Mouse (Mus musculus): ENCODE measurements around the gene Ppp1r36. TPM values are rescaled to one million over a fixed set of nuclear protein-coding genes. Genes with fewer than 3 reads are reported as not detected.
A peak's percentile ranks its signal among the peaks of the same experiment; 100 is the strongest.

Gene Ppp1r36
- polyA plus RNA-seq, 1 experiment from 2014 or later = 0.82 TPM

GRCm38 (mm10) chr12:76372881-76373818, 44.2 kb upstream of the Ppp1r36 start:
- H3K4me2 ChIP-seq (ENCODE audit: low read depth) = no peak overlapping the region
- no peaks in the 10 kb centered on the region for H3K27me3 ChIP-seq (ENCODE audit: control insufficient read depth, insufficient read depth, low read length)
- no peak overlapping the region for H3K27ac ChIP-seq (ENCODE audit: low read depth, low read length)
- H3K4me1 ChIP-seq (ENCODE audit: control insufficient read depth, insufficient read depth, low read length) = peaks cover 17% of the 10 kb centered on the region
- H3K4me3 ChIP-seq (ENCODE audit: low read depth, low read length) = no peak overlapping the region
- no peak overlapping the region for H3K9ac ChIP-seq (ENCODE audit: low read length)
- no peak for DNase-seq (ENCODE audit: low spot score)
- no peak for ATAC-seq (ENCODE audit: insufficient read depth, low FRiP score, low TSS enrichment)
- no peaks in the 10 kb centered on the region for H3K9me3 ChIP-seq (ENCODE audit: control insufficient read depth, low read length)
- no peaks in the 10 kb centered on the region for H3K36me3 ChIP-seq (ENCODE audit: control insufficient read depth, insufficient read depth, low read length)
- WGBS = 84% methylated on average over 5 of the region's 7 CpGs

- Histone ChIP-seq H3K9ac (ENCODE audit: low read length) (no peak overlapping the region), H3K36me3 (ENCODE audit: control insufficient read depth, insufficient read depth, low read length) (no peaks in the 10 kb centered on the region), H3K4me2 (ENCODE audit: low read depth) (no peak overlapping the region), H3K27me3 (ENCODE audit: control insufficient read depth, insufficient read depth, low read length) (no peaks in the 10 kb centered on the region), H3K4me1 (ENCODE audit: control insufficient read depth, insufficient read depth, low read length) (peaks cover 12% of the 10 kb centered on the region), H3K27ac (ENCODE audit: low read depth, low read length) (no peak overlapping the region), H3K9me3 (ENCODE audit: control insufficient read depth, low read length) (no peaks in the 10 kb centered on the region), H3K4me3 (ENCODE audit: low read depth, low read length) (no peak overlapping the region)
- WGBS = 58% methylated on average over 6 of the region's 6 CpGs
- peak; percentile 42 for DNase-seq (ENCODE audit: low spot score)
- ATAC-seq (ENCODE audit: insufficient read depth, low FRiP score, low TSS enrichment) = no peak
Measured at GRCm38 (mm10) chr12:76373991-76374390, 43.3 kb upstream of the Ppp1r36 start.

- no peaks in the 10 kb centered on the region for H3K36me3 ChIP-seq (ENCODE audit: control insufficient read depth, insufficient read depth, low read length)
- peaks cover 12% of the 10 kb centered on the region for H3K4me1 ChIP-seq (ENCODE audit: control insufficient read depth, insufficient read depth, low read length)
- no peak overlapping the region for H3K27ac ChIP-seq (ENCODE audit: low read depth, low read length)
- H3K4me2 ChIP-seq (ENCODE audit: low read depth) = no peak overlapping the region
- H3K9ac ChIP-seq (ENCODE audit: low read length) = no peak overlapping the region
- no peaks in the 10 kb centered on the region for H3K27me3 ChIP-seq (ENCODE audit: control insufficient read depth, insufficient read depth, low read length)
- ATAC-seq (ENCODE audit: insufficient read depth, low FRiP score, low TSS enrichment) (no peak), DNase-seq (ENCODE audit: low spot score) (no peak)
- WGBS = 82% methylated on average over 4 of the region's 4 CpGs
- no peaks in the 10 kb centered on the region for H3K9me3 ChIP-seq (ENCODE audit: control insufficient read depth, low read length)
- no peak overlapping the region for H3K4me3 ChIP-seq (ENCODE audit: low read depth, low read length)
Measured at GRCm38 (mm10) chr12:76374911-76375310, 42.4 kb upstream of the Ppp1r36 start.

GRCm38 (mm10) chr12:76375506-76375905, 41.8 kb upstream of the Ppp1r36 start:
- DNase-seq (ENCODE audit: low spot score) = no peak

GRCm38 (mm10) chr12:76376649-76377048, 40.7 kb upstream of the Ppp1r36 start:
- Histone ChIP-seq H3K4me1 (ENCODE audit: control insufficient read depth, insufficient read depth, low read length) (peaks cover 12% of the 10 kb centered on the region), H3K27me3 (ENCODE audit: control insufficient read depth, insufficient read depth, low read length) (no peaks in the 10 kb centered on the region), H3K36me3 (ENCODE audit: control insufficient read depth, insufficient read depth, low read length) (no peaks in the 10 kb centered on the region), H3K4me3 (ENCODE audit: low read depth, low read length) (no peak overlapping the region), H3K9ac (ENCODE audit: low read length) (no peak overlapping the region), H3K27ac (ENCODE audit: low read depth, low read length) (no peak overlapping the region), H3K4me2 (ENCODE audit: low read depth) (no peak overlapping the region), H3K9me3 (ENCODE audit: control insufficient read depth, low read length) (no peaks in the 10 kb centered on the region)
- no peak for DNase-seq (ENCODE audit: low spot score)
- ATAC-seq (ENCODE audit: insufficient read depth, low FRiP score, low TSS enrichment) = no peak
- 51% methylated on average over 7 of the region's 7 CpGs for WGBS

More at GRCm38 (mm10) chr12:76375506-76375905, 41.8 kb upstream of the Ppp1r36 start:
- Histone ChIP-seq H3K9ac (ENCODE audit: low read length) (no peak overlapping the region), H3K27ac (ENCODE audit: low read depth, low read length) (no peak overlapping the region), H3K27me3 (ENCODE audit: control insufficient read depth, insufficient read depth, low read length) (no peaks in the 10 kb centered on the region), H3K9me3 (ENCODE audit: control insufficient read depth, low read length) (no peaks in the 10 kb centered on the region), H3K36me3 (ENCODE audit: control insufficient read depth, insufficient read depth, low read length) (no peaks in the 10 kb centered on the region), H3K4me3 (ENCODE audit: low read depth, low read length) (no peak overlapping the region), H3K4me1 (ENCODE audit: control insufficient read depth, insufficient read depth, low read length) (peaks cover 12% of the 10 kb centered on the region), H3K4me2 (ENCODE audit: low read depth) (no peak overlapping the region)
- no peak for ATAC-seq (ENCODE audit: insufficient read depth, low FRiP score, low TSS enrichment)
- 92% methylated on average over 3 of the region's 3 CpGs for WGBS

GRCm38 (mm10) chr12:76377059-76377458, 40.3 kb upstream of the Ppp1r36 start:
- ATAC-seq (ENCODE audit: insufficient read depth, low FRiP score, low TSS enrichment) (no peak), DNase-seq (ENCODE audit: low spot score) (no peak)
- Histone ChIP-seq H3K9ac (ENCODE audit: low read length) (no peak overlapping the region), H3K27ac (ENCODE audit: low read depth, low read length) (no peak overlapping the region), H3K4me3 (ENCODE audit: low read depth, low read length) (no peak overlapping the region), H3K9me3 (ENCODE audit: control insufficient read depth, low read length) (no peaks in the 10 kb centered on the region), H3K4me1 (ENCODE audit: control insufficient read depth, insufficient read depth, low read length) (peaks cover 9% of the 10 kb centered on the region), H3K27me3 (ENCODE audit: control insufficient read depth, insufficient read depth, low read length) (no peaks in the 10 kb centered on the region), H3K4me2 (ENCODE audit: low read depth) (no peak overlapping the region), H3K36me3 (ENCODE audit: control insufficient read depth, insufficient read depth, low read length) (no peaks in the 10 kb centered on the region)
- WGBS = 91% methylated on average over 6 of the region's 6 CpGs

- H3K27me3 ChIP-seq (ENCODE audit: control insufficient read depth, insufficient read depth, low read length) = no peaks in the 10 kb centered on the region
- H3K4me2 ChIP-seq (ENCODE audit: low read depth) = no peak overlapping the region
- DNase-seq (ENCODE audit: low spot score) (no peak), ATAC-seq (ENCODE audit: insufficient read depth, low FRiP score, low TSS enrichment) (no peak)
- H3K9me3 ChIP-seq (ENCODE audit: control insufficient read depth, low read length) = no peaks in the 10 kb centered on the region
- no peak overlapping the region for H3K9ac ChIP-seq (ENCODE audit: low read length)
- WGBS = 89% methylated on average over 3 of the region's 3 CpGs
- peaks cover 5% of the 10 kb centered on the region; the same call in 1 of the 2 replicates for H3K4me1 ChIP-seq (ENCODE audit: control insufficient read depth, insufficient read depth, low read length)
- H3K36me3 ChIP-seq (ENCODE audit: control insufficient read depth, insufficient read depth, low read length) = no peaks in the 10 kb centered on the region
- no peak overlapping the region for H3K27ac ChIP-seq (ENCODE audit: low read depth, low read length)
- H3K4me3 ChIP-seq (ENCODE audit: low read depth, low read length) = no peak overlapping the region
Measured at GRCm38 (mm10) chr12:76377726-76378125, 39.6 kb upstream of the Ppp1r36 start.

- Histone ChIP-seq H3K4me3 (ENCODE audit: low read depth, low read length) (no peak overlapping the region), H3K4me2 (ENCODE audit: low read depth) (no peak overlapping the region), H3K36me3 (ENCODE audit: control insufficient read depth, insufficient read depth, low read length) (no peaks in the 10 kb centered on the region), H3K4me1 (ENCODE audit: control insufficient read depth, insufficient read depth, low read length) (peaks cover 5% of the 10 kb centered on the region; the same call in 1 of the 2 replicates), H3K27me3 (ENCODE audit: control insufficient read depth, insufficient read depth, low read length) (no peaks in the 10 kb centered on the region), H3K9me3 (ENCODE audit: control insufficient read depth, low read length) (no peaks in the 10 kb centered on the region), H3K9ac (ENCODE audit: low read length) (no peak overlapping the region), H3K27ac (ENCODE audit: low read depth, low read length) (no peak overlapping the region)
- ATAC-seq (ENCODE audit: insufficient read depth, low FRiP score, low TSS enrichment) (no peak), DNase-seq (ENCODE audit: low spot score) (no peak)
- WGBS = 93% methylated on average over 5 of the region's 5 CpGs
Measured at GRCm38 (mm10) chr12:76378556-76378955, 38.8 kb upstream of the Ppp1r36 start.

- 93% methylated on average over 7 of the region's 7 CpGs for WGBS
Measured at GRCm38 (mm10) chr12:76380151-76380550, 37.2 kb upstream of the Ppp1r36 start.

More at GRCm38 (mm10) chr12:76380151-76380550, 37.2 kb upstream of the Ppp1r36 start:
- no peaks in the 10 kb centered on the region for H3K36me3 ChIP-seq (ENCODE audit: control insufficient read depth, insufficient read depth, low read length)
- no peaks in the 10 kb centered on the region for H3K9me3 ChIP-seq (ENCODE audit: control insufficient read depth, low read length)
- H3K9ac ChIP-seq (ENCODE audit: low read length) = no peak overlapping the region
- no peak overlapping the region for H3K4me3 ChIP-seq (ENCODE audit: low read depth, low read length)
- no peak overlapping the region for H3K4me2 ChIP-seq (ENCODE audit: low read depth)
- no peaks in the 10 kb centered on the region for H3K4me1 ChIP-seq (ENCODE audit: control insufficient read depth, insufficient read depth, low read length)
- H3K27ac ChIP-seq (ENCODE audit: low read depth, low read length) = no peak overlapping the region
- ATAC-seq (ENCODE audit: insufficient read depth, low FRiP score, low TSS enrichment) (no peak), DNase-seq (ENCODE audit: low spot score) (no peak)
- no peaks in the 10 kb centered on the region for H3K27me3 ChIP-seq (ENCODE audit: control insufficient read depth, insufficient read depth, low read length)
